Mouse (Mus musculus): ENCODE data around the gene Rerg. TPM values are rescaled to one million over a fixed set of nuclear protein-coding genes. Genes with fewer than 3 reads are reported as not detected.

The Rerg gene
- polyA plus RNA-seq, 1 experiment from 2014 or later: 23.9 TPM

DNA sequence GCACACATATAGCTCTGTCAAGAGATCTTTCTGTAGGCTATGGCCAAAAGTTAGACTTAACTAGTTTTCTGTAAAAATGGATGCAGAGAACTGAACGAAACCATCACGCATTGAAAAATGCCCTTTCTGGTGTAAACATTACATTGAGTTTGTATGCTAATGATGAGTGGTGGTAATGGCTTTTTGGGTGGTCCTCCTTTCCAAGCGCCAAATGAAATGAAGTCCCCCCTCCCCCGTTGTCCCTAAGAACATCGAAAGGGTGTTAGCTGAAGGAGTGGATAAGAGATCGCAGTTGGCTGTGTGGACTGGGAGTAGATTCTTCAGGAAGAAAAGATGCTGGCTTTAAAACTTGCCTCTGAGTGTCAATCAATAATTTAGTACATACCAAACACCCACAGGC, 20.3 kb upstream of the Rerg start:
- Histone ChIP-seq H3K4me1 (replicated peaks; ENCODE audit: control insufficient read depth, insufficient read depth) (no peaks in the 10 kb centered on the region), H3K9ac (ENCODE audit: low read length) (no peak overlapping the region), H3K4me2 (replicated peaks; ENCODE audit: low read depth) (no peak overlapping the region), H3K27ac (replicated peaks) (no peak overlapping the region), H3K9me3 (ENCODE audit: control insufficient read depth, low read length) (no peaks in the 10 kb centered on the region), H3K36me3 (ENCODE audit: control insufficient read depth, insufficient read depth, low read length) (no peaks in the 10 kb centered on the region), H3K4me3 (ENCODE audit: low read depth, low read length) (no peak overlapping the region), H3K27me3 (ENCODE audit: control insufficient read depth, insufficient read depth, low read length) (no peaks in the 10 kb centered on the region)
- no peak for ATAC-seq (ENCODE audit: low FRiP score, low TSS enrichment)
- TF ChIP-seq CTCF (IDR thresholded peaks at IDR 0.05; ENCODE audit: low read depth): no peak
- TF ChIP-seq EP300 (optimal IDR thresholded peaks at IDR 0.05): no peak
- DNase-seq (ENCODE audit: low spot score): no peak
- WGBS: 76% methylated on average over 6 of the region's 6 CpGs

GRCm38 (mm10) chr6:137188375-137188926, 18.2 kb upstream of the Rerg start:
- 49% methylated on average over 11 of the region's 11 CpGs for WGBS
- Histone ChIP-seq H3K4me1 (replicated peaks; ENCODE audit: control insufficient read depth, insufficient read depth) (no peaks in the 10 kb centered on the region), H3K4me3 (ENCODE audit: low read depth, low read length) (no peak overlapping the region), H3K27me3 (ENCODE audit: control insufficient read depth, insufficient read depth, low read length) (no peaks in the 10 kb centered on the region), H3K9ac (ENCODE audit: low read length) (no peak overlapping the region), H3K27ac (replicated peaks) (no peak overlapping the region), H3K9me3 (ENCODE audit: control insufficient read depth, low read length) (no peaks in the 10 kb centered on the region), H3K36me3 (ENCODE audit: control insufficient read depth, insufficient read depth, low read length) (no peaks in the 10 kb centered on the region), H3K4me2 (replicated peaks; ENCODE audit: low read depth) (no peak overlapping the region)
- no peak for TF ChIP-seq CTCF (IDR thresholded peaks at IDR 0.05; ENCODE audit: low read depth)
- TF ChIP-seq EP300 (optimal IDR thresholded peaks at IDR 0.05): no peak
- DNase-seq (ENCODE audit: low spot score) (no peak), ATAC-seq (ENCODE audit: low FRiP score, low TSS enrichment) (no peak)

DNA sequence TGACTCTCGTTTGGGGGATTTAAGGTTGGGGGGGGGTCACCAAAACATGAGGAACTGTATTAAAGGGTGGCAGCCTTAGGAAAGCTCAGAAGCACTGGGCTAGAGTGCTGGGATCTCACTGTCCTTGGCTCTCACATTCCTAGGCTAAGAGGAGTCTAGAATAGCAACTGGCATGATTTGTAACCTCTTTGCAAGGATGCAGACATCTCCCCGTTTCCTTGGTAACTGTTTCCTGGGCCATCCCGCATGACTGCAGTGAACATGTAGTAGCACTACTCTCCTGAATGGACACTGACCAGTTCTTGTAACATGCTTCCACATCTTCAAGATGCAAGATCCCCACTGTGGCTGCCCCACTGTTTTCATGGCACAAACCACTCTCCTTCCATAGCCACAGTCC, 17.1 kb upstream of the Rerg start:
- WGBS: 62% methylated on average over 3 of the region's 3 CpGs
- H3K9ac ChIP-seq (ENCODE audit: low read length): no peak overlapping the region

GRCm38 (mm10) chr6:137180636-137181035, 10.3 kb upstream of the Rerg start:
- Histone ChIP-seq H3K4me1 (replicated peaks; ENCODE audit: control insufficient read depth, insufficient read depth) (no peaks in the 10 kb centered on the region), H3K9ac (ENCODE audit: low read length) (no peak overlapping the region), H3K4me2 (replicated peaks; ENCODE audit: low read depth) (no peak overlapping the region), H3K4me3 (ENCODE audit: low read depth, low read length) (no peak overlapping the region), H3K27ac (replicated peaks) (no peak overlapping the region), H3K36me3 (ENCODE audit: control insufficient read depth, insufficient read depth, low read length) (no peaks in the 10 kb centered on the region), H3K9me3 (ENCODE audit: control insufficient read depth, low read length) (no peaks in the 10 kb centered on the region), H3K27me3 (ENCODE audit: control insufficient read depth, insufficient read depth, low read length) (no peaks in the 10 kb centered on the region)
- ATAC-seq (ENCODE audit: low FRiP score, low TSS enrichment) (no peak), DNase-seq (ENCODE audit: low spot score) (no peak)
- 76% methylated on average over 6 of the region's 6 CpGs for WGBS
- TF ChIP-seq EP300 (optimal IDR thresholded peaks at IDR 0.05): no peak
- TF ChIP-seq CTCF (IDR thresholded peaks at IDR 0.05; ENCODE audit: low read depth): no peak

More for the DNA sequence above, 17.1 kb upstream of the Rerg start:
- Histone ChIP-seq H3K27me3 (ENCODE audit: control insufficient read depth, insufficient read depth, low read length) (no peaks in the 10 kb centered on the region), H3K36me3 (ENCODE audit: control insufficient read depth, insufficient read depth, low read length) (no peaks in the 10 kb centered on the region), H3K4me1 (replicated peaks; ENCODE audit: control insufficient read depth, insufficient read depth) (no peaks in the 10 kb centered on the region), H3K4me3 (ENCODE audit: low read depth, low read length) (no peak overlapping the region), H3K27ac (replicated peaks) (no peak overlapping the region), H3K9me3 (ENCODE audit: control insufficient read depth, low read length) (no peaks in the 10 kb centered on the region), H3K4me2 (replicated peaks; ENCODE audit: low read depth) (no peak overlapping the region)
- TF ChIP-seq EP300 (optimal IDR thresholded peaks at IDR 0.05) (no peak), CTCF (IDR thresholded peaks at IDR 0.05; ENCODE audit: low read depth) (no peak)
- no peak for ATAC-seq (ENCODE audit: low FRiP score, low TSS enrichment)
- DNase-seq (ENCODE audit: low spot score): no peak

- no peaks in the 10 kb centered on the region for H3K9me3 ChIP-seq (ENCODE audit: control insufficient read depth, low read length)
- DNase-seq (ENCODE audit: low spot score) (no peak), ATAC-seq (ENCODE audit: low FRiP score, low TSS enrichment) (no peak; the same call in 1 of the 2 replicates)
- H3K4me3 ChIP-seq (ENCODE audit: low read depth, low read length): no peak overlapping the region
- WGBS: 24% methylated on average over 8 of the region's 8 CpGs
- no peak overlapping the region for H3K9ac ChIP-seq (ENCODE audit: low read length)
- no peaks in the 10 kb centered on the region for H3K27me3 ChIP-seq (ENCODE audit: control insufficient read depth, insufficient read depth, low read length)
- TF ChIP-seq CTCF (IDR thresholded peaks at IDR 0.05; ENCODE audit: low read depth) (no peak), EP300 (optimal IDR thresholded peaks at IDR 0.05) (no peak)
- no peak overlapping the region for H3K4me2 ChIP-seq (replicated peaks; ENCODE audit: low read depth)
- H3K4me1 ChIP-seq (replicated peaks; ENCODE audit: control insufficient read depth, insufficient read depth): no peaks in the 10 kb centered on the region
- no peak overlapping the region for H3K27ac ChIP-seq (replicated peaks)
- no peaks in the 10 kb centered on the region for H3K36me3 ChIP-seq (ENCODE audit: control insufficient read depth, insufficient read depth, low read length)
Measured at GRCm38 (mm10) chr6:137180115-137180514, 9.8 kb upstream of the Rerg start.

DNA sequence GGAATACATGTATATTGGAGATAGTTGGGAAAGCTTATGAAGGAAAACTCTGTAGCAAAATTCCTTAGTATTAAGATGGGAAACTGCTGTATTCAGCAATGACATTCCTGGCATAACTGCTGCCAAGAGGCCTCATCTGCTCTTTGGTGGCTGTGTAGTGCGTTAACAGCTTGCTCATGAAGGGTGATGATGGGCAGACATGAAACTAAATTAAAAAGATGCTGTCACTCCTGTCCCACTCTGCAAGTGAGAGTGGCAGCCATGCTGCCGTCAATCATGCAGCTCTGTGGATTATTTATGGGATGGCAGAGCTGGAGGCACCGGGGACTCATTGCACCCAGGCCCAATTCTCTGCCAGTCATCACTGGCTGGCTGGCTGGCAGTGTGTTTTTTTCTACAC, 8.7 kb upstream of the Rerg start:
- Histone ChIP-seq H3K27ac (replicated peaks) (no peak overlapping the region), H3K4me1 (replicated peaks; ENCODE audit: control insufficient read depth, insufficient read depth) (no peaks in the 10 kb centered on the region), H3K27me3 (ENCODE audit: control insufficient read depth, insufficient read depth, low read length) (no peaks in the 10 kb centered on the region), H3K36me3 (ENCODE audit: control insufficient read depth, insufficient read depth, low read length) (no peaks in the 10 kb centered on the region), H3K4me3 (ENCODE audit: low read depth, low read length) (no peak overlapping the region), H3K9me3 (ENCODE audit: control insufficient read depth, low read length) (no peaks in the 10 kb centered on the region), H3K4me2 (replicated peaks; ENCODE audit: low read depth) (no peak overlapping the region), H3K9ac (ENCODE audit: low read length) (no peak overlapping the region)
- no peak for TF ChIP-seq CTCF (IDR thresholded peaks at IDR 0.05; ENCODE audit: low read depth)
- no peak for TF ChIP-seq EP300 (optimal IDR thresholded peaks at IDR 0.05)
- ATAC-seq (ENCODE audit: low FRiP score, low TSS enrichment): no peak
- WGBS: 60% methylated on average over 3 of the region's 3 CpGs
- DNase-seq (ENCODE audit: low spot score): no peak

Measured in stomach, postnatal 0 days (tissue).